Mouse (Mus musculus) ovary, postnatal 36 days (tissue): ENCODE data around the gene Gm47841.

Experiments
- DNase-seq: peaks from one replicate; pipeline ENCODE4 v3.0.0; 2022; ENCODE audit warnings: low spot score, mixed read lengths

Gm47841 gene

DNA sequence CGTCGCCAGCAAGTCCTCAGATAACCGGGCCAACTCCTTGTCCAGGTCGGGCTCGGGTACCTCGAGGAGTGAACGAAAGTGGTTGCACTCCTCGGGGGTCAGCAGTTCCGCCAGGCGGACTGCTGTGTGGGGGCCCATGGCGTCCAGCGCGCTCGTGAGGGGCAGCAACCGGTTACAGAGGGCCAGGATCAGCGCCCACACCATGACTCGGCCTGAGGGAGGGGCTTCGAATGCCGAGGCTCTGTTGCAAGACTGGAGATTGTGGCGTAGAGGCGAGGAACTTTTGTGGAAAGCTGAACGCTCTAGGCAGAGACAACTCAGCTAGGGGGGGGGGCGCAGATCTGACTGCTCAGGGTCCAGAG is at the start of gene Gm47841:
Gene Gm47841 (minus strand): TSS at position 204 of the 362 bp plus-strand sequence.
- DNase-seq: no peak

DNA sequence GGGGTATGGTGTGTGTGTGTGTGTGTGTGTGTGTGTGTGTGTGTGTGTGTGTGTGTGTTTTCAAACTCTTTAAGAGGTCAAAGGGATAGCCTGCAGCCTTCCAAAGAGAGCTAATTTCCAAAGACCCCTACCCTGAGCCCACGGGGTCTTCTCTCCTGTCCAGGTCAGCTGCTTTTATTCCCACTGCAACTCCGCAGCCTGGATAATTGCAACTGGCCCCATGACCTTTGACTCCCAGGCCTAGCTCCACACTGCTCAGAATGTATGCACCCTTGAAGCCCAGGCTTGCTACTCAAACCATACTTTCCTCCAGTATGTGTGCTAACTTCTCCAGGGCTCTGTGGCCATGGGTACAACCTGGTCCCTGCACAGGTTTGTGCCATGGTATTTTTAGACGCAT is 48.2 kb upstream of the Gm47841 start:
- DNase-seq: no peak

- no peak for DNase-seq
Measured at GRCm38 (mm10) chr15:101094979-101095378, 47.8 kb upstream of the Gm47841 start.

GRCm38 (mm10) chr15:101093988-101094387 is 46.8 kb upstream of the Gm47841 start:
- DNase-seq: no peak

GRCm38 (mm10) chr15:101092829-101093648 is 45.8 kb upstream of the Gm47841 start:
- DNase-seq: no peak

DNA sequence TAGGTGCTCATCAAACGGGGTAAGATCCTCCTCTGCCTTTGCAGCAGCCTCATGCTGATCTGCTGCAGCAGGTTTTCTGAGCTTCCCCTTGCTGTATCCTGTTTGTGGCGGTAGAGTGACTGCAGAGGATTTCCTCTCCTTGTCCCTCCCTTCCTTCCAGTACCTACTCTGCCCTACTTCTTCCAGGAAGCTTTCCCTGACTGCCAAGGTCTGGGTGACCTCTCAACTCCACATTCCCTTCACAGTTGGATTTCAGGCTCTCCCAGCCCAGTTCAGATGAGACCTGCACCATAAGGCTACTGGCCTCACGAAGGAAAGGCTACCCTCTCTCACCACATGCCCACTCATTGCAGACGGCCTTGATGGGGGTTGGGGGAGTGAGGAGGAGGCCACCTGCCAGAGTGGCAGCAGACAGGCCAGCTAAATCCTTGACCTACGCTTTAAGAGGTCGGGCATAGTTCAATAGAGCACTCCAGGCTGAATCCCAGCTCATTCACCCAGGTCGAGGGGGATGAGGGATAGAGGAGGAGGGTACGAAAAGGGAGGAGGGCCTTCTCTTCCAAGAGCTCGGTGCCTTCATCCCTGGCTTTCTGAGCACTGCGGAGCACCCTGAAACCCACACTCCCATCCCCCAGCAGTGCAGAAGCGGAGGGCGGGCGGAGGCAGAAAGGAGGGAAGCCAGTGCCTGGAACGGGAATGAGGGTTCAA is 45.1 kb upstream of the Gm47841 start:
- DNase-seq: no peak

DNA sequence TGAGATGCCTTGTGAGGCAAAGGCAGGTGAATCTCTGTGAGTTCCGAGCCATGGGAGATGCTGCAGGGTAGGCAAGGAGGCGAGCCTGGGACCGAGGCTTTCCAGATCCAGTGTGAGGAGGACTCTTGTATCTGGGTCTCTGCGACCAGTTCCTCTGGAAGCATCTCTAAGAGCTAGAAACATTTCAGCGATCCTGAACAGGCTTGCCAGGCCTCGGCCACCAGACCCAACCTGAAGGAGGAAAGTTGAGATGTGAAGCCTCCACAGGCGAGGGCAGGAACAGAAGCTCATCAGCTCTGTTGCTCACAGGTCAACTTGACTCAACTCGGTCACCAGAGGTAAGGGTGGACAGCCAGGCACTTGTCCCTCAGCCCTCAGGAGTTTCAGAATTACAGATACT is 44.4 kb upstream of the Gm47841 start:
- no peak for DNase-seq

DNA sequence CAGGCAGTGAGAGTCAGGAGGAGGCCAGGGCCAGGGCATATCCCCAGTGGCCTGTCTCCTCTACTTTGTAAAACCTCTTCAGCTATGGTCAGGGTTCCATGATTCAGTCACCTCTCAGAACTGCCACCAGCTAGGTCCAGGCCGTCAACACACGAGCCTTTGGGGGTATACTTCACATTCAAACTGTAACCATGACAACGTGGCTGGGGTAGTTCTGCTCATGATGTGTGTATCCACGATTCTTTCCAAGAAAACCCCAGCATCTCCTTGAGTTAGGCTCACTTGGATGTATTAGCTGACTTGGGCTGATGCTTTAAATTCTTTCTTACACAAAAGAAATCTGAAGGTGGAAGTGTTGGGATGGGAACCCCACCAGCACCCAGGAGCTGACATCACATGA is 41.1 kb upstream of the Gm47841 start:
- no peak for DNase-seq

GRCm38 (mm10) chr15:101086956-101087355 is 39.8 kb upstream of the Gm47841 start:
- DNase-seq: peak; percentile 62

DNA sequence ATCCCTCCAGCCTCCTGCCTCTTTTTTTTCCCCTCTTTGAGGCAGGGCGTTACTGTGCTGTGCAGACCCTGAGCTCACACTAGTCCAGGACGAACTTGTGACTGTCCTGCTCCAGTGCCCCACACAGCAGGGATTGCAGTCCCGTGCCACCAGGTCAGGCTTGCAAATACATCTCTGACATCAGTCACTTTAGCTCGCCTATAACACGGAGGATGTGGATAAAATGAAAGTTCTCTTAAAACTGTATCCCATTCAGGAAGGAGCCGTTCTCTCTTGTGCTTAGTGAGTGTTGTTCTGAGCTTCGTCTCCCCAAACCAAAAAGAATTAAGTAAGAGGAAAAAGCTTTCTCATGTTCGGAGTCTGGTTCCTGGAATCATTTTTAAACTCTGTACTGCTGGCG is 39.3 kb upstream of the Gm47841 start:
- no peak for DNase-seq

- no peak for DNase-seq
Measured at GRCm38 (mm10) chr15:101084499-101084898, 37.3 kb upstream of the Gm47841 start.

GRCm38 (mm10) chr15:101082236-101082635 is 35.0 kb upstream of the Gm47841 start:
- no peak for DNase-seq

- DNase-seq: no peak
Measured at GRCm38 (mm10) chr15:101081035-101081548, 33.9 kb upstream of the Gm47841 start.

- DNase-seq: no peak
Measured at GRCm38 (mm10) chr15:101080031-101080520, 32.9 kb upstream of the Gm47841 start.

DNA sequence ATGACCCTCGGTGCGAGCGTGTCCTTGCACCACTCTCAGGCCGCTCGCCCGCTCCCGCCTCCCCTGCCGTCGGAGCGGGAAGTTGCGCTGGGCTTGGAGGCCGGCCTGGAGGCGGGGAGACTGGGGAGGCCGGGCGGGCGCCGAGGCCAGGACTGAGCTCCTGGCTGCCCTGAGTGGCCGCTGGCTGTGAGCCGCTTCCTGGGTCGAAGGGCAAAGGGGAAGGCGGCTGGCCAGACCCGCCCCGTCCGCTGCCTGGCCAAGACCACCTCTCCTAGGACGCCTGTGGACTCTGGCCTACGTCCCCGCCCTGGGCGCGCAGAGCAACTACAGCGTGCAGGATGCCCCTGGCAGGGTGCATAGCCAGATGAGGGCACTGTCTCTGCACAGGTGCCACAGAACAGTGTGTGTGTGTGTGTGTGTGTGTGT is 31.5 kb upstream of the Gm47841 start:
- DNase-seq: peak; percentile 92

DNA sequence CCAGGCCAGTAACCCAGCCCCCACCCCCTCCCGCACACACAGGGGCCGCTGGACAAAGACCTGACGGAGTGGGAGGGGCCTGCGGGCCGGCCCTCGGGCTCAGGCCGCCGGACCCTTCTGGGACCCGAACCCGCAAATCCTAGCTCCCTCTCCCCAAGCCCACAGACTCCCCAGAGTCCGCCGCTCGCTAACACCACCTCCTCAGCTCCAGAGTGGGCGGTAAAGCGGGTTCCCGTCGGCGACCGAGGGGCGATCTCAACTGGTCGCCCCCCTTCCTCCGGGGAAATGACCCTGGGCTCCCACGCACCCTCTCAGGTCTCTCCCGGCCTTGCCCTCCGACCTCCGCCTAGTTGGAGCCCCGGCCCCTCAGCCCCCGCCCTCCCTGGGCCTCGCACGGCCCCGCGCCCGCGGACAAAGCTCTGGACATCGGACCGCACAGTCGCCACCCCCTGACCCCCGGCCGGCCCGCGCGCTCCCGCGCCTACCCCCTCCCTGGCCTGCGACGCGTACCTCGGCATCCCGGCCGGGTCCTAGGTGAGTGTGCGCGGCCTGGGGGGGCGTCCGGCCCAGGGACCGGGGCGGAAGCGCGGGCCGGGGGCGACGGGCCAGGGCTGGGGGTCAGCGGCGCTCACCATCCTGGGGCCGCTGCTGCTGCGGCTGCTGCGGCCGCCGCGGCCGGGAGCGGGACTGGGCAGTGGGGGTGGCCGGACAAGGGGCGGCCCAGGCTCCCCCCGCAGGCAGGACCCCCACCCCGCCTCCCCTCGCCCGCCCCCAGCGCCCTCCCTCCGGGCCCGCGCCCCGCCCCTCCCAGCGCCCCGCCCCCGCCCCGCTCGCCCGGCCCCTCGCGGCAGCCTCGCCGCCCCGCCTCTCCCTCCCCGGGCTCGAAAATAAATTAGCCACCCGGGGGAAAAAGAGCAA is 30.9 kb upstream of the Gm47841 start, which contains the start of gene Fignl2:
Gene Fignl2 (minus strand): TSS at position 755 of the 918 bp plus-strand sequence.
- peak; percentile 54 for DNase-seq

- no peak for DNase-seq
Measured at GRCm38 (mm10) chr15:101077001-101077812, 30.0 kb upstream of the Gm47841 start.

DNA sequence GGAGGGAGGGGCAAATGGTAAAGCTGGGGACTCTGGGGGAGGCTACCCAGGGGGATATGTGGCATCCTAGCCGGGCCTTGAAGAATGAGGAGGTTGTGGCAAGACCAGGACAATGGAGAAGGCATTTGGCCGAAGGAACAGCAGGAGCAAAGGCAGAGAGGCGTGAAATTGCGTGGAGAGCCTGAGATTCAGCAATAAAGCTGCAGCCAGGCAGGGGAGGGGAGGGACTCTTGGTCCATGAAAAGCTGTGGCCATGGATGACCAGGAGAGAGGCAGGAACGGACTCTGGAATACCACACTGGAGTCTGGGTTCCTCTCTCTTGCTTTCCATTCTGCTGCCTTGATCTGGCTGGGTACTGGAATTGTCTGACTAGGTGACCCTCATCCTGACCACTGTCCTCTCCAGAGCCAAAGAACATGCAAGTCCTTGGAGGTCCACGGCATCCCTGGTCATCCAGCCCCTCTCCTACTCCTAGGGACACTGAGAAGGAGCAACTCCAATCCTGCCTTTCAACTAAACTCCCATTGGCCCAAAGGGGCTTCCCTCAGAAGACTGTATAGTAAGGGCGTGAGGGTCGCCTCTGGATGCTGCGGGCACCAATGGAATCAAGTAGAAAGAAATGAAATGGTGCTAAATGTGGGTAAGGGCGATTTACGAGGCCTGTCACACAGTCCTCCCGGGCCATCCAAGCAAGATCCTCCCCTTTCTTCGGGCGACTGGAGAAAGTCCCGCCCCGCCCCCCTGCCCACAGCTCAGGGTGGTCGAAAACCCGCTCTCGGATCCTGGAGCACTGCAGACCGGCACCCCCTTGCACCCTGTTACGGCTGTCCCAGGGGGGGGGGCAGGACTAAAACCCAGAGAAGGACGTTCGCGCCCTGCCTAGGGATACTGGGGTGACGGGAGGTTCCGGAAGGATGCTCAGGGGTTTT is 29.1 kb upstream of the Gm47841 start:
- no peak for DNase-seq

GRCm38 (mm10) chr15:101075656-101076055 is 28.5 kb upstream of the Gm47841 start:
- no peak for DNase-seq

GRCm38 (mm10) chr15:101075150-101075549 is 28.0 kb upstream of the Gm47841 start:
- no peak for DNase-seq
